Mouse (Mus musculus) heart, postnatal 25 days (tissue): ENCODE results near the gene Nemp1. TPM values are rescaled to one million over a fixed set of nuclear protein-coding genes. Genes with fewer than 3 reads are reported as not detected.

ENCODE experiments used
- DNase-seq: peaks from one replicate; pipeline ENCODE4 v3.0.0; 2022; ENCODE audit warnings: low spot score
- intact Hi-C: fragments of 180-260 bp; cut with DNase I; formaldehyde crosslinking; loops from one replicate; pipeline ENCODE4 v1.15.1; 2025
- total RNA-seq, 2 experiments: library from RNA; stranded (reverse); gene quantifications; 2 replicates each; pipeline ENCODE4 v1.2.3; 2021

Nemp1 gene
- total RNA-seq, 2 experiments from 2014 or later = 3.4 to 4.4 TPM

DNA sequence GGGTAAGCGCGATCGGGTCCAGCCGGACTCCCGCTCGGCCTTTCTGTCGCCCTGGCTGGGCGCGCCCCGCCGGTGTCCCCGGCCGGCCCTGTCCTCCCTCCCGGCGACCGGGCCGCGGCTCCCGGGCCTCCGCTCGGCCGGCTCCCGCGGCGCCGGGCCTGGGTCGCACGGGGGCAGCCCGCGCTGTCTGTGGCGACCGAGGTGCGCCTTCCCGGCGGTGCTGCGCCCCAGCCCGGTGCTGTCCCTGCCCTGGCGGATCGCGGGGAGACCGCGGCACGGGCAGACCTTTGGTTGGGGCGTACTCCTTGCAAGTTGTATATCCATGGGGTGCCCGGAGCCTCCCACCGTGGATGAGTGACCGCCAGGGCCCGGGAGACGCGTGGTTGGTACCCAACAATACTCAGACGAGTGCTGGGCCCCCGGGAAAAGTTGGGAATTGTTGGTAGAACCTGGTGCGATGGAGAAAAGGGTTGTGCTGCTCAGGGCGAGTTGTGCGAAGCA lies 73.0 kb downstream of the Nemp1 start:
- peak; percentile 13 for DNase-seq
- intact Hi-C loops = loop anchor here (5.0 kb wide), 3 partner anchors 42 to 268 kb away; partner anchors contain the start of genes Hsd17b6 and Stat6

GRCm38 (mm10) chr10:127744661-127745060 lies 78.0 kb downstream of the Nemp1 start:
- no peak for DNase-seq
- intact Hi-C loops = loop anchor here (5.0 kb wide), 1 partner anchor 263 kb away; the partner anchor contains the start of gene Hsd17b6

DNA sequence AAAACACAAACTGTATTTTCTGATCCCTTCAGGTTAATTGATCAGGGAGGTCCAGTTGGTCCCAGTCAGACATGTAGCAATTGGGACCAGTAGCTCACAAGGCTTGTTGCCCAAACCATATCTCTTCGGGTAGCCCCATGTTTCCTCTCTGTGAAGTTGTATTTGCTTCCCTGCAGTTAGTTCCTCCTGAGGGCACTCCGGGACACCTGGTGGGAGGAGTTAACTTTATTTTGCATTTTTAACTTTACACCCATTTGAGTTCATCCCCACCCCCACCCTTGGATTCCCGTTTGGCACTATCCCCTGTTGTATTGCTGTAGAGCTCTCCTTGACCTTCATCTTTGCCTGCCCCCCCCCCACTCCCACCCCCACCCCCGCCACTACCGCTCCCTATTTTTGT lies 79.2 kb downstream of the Nemp1 start:
- intact Hi-C loops = no loop called here
- no peak for DNase-seq

DNA sequence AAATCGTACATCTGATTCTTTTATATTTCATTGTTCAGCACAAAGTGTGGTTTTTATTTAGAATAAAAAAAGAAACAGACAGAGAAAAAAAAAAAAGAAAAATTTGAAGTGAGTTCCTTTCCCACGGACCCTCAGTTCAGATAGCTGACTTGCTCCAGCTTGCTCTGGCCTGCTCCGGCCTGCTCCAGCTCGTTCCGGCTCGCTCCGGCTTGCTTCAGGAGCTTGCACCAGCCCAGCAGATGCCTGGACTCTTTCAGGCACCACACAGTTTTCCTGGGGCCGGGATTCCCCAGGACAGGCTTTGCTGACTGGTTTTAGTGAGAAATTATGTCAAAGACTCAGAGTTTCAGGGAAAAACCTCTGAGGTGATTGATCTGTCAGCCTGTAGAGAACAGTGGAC lies 80.6 kb downstream of the Nemp1 start:
- DNase-seq = no peak
- intact Hi-C loops = no loop called here

- peak; percentile 40 for DNase-seq
- intact Hi-C loops = no loop called here
Observed at GRCm38 (mm10) chr10:127748847-127749612, 82.3 kb downstream of the Nemp1 start.

DNA sequence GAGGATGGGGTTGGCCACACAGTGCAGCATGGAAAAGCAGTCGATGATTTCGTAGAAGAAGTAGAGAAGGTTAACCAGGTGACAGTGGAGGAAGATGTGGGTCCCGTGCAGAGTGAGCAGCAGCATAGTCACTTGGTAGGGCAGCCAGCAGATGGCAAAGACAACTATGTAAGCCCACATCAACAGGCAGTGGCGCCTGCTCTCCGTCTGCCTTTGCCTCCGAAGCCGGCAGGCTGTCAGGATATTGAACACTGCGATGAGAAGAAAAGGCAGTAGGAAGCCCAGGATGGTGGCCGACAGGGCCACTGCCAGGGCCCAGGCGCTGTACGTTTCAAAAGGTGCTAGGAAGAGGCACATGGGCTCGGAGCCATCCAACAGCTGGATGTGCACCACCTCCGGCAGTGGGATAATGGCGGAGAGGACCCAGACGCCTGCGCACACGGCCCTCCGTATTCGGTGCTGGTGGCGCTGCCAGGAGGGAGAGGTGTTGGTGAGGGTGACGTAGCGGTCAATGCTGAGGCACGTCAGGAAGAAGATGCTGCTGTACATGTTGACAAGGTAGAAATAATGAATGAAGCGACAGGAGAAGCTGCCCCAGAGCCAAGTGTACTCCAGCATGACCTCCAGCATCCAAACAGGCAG lies 83.6 kb downstream of the Nemp1 start:
- intact Hi-C loops = no loop called here
- no peak for DNase-seq

Other genes starting within 250 kb of the Nemp1 start
- gene Stac3, start 165.2 kb upstream of the Nemp1 start, total RNA-seq = under 1 TPM; 0.22 to 0.70 TPM
- 10 to 100 TPM; 22.6 to 33.1 TPM for gene Ndufa4l2, start 151.9 kb upstream of the Nemp1 start, total RNA-seq
- gene Shmt2, start 144.5 kb upstream of the Nemp1 start, total RNA-seq = 10 to 100 TPM; 44.3 TPM
- gene Nxph4, start 132.3 kb upstream of the Nemp1 start, total RNA-seq = under 1 TPM; 0.31 to 0.34 TPM
- gene Lrp1, start 45.8 kb upstream of the Nemp1 start, total RNA-seq = 10 to 100 TPM; 70.7 to 90.2 TPM
- gene Stat6, start 23.9 kb upstream of the Nemp1 start, total RNA-seq = 10 to 100 TPM; 45.3 to 47.6 TPM
- 1 to 10 TPM; 5.6 to 7.0 TPM for gene Nab2, start 1.7 kb downstream of the Nemp1 start, total RNA-seq
- under 1 TPM in 1 of 2 experiments, not detected in 1; 0.10 TPM for gene Myo1a, start 38.3 kb downstream of the Nemp1 start, total RNA-seq
- not detected for gene Tac2, start 57.6 kb downstream of the Nemp1 start, total RNA-seq
- gene Zbtb39, start 72.6 kb downstream of the Nemp1 start, total RNA-seq = 1 to 10 TPM; 6.8 to 8.3 TPM
- gene Gpr182, start 84.8 kb downstream of the Nemp1 start, total RNA-seq = 1 to 10 TPM; 3.4 to 3.8 TPM
- gene Rdh1, start 92.8 kb downstream of the Nemp1 start, total RNA-seq = under 1 TPM in 1 of 2 experiments, not detected in 1; 0.08 TPM
- gene Rdh16f1, start 92.9 kb downstream of the Nemp1 start, total RNA-seq = under 1 TPM in 1 of 2 experiments, not detected in 1; 0.20 TPM
- not detected for gene Rdh9, start 109.5 kb downstream of the Nemp1 start, total RNA-seq
- not detected for gene Rdh16, start 134.3 kb downstream of the Nemp1 start, total RNA-seq
- gene Rdh19, start 183.0 kb downstream of the Nemp1 start, total RNA-seq = not detected
- not detected for gene Rdh16f2, start 199.6 kb downstream of the Nemp1 start, total RNA-seq
- not detected for gene Rdh7, start 221.9 kb downstream of the Nemp1 start, total RNA-seq
- gene Sdr9c7, start 231.6 kb downstream of the Nemp1 start, total RNA-seq = not detected